Mouse (Mus musculus) telencephalon, adult 2 months (tissue): Measurements from ENCODE around the gene Rab8a.
A peak's percentile ranks its signal among the peaks of the same experiment; 100 is the strongest.
"Not testable (repeated sequence)": the region's sequence is repeated elsewhere in the genome, so short reads cannot be mapped to it uniquely, and the experiment has no call there.

Experiments
- DNase-seq: peaks from one replicate; pipeline ENCODE4 v3.0.0-alpha.2; 2011; ENCODE audit warnings: low read depth, low spot score

Gene Rab8a

DNA sequence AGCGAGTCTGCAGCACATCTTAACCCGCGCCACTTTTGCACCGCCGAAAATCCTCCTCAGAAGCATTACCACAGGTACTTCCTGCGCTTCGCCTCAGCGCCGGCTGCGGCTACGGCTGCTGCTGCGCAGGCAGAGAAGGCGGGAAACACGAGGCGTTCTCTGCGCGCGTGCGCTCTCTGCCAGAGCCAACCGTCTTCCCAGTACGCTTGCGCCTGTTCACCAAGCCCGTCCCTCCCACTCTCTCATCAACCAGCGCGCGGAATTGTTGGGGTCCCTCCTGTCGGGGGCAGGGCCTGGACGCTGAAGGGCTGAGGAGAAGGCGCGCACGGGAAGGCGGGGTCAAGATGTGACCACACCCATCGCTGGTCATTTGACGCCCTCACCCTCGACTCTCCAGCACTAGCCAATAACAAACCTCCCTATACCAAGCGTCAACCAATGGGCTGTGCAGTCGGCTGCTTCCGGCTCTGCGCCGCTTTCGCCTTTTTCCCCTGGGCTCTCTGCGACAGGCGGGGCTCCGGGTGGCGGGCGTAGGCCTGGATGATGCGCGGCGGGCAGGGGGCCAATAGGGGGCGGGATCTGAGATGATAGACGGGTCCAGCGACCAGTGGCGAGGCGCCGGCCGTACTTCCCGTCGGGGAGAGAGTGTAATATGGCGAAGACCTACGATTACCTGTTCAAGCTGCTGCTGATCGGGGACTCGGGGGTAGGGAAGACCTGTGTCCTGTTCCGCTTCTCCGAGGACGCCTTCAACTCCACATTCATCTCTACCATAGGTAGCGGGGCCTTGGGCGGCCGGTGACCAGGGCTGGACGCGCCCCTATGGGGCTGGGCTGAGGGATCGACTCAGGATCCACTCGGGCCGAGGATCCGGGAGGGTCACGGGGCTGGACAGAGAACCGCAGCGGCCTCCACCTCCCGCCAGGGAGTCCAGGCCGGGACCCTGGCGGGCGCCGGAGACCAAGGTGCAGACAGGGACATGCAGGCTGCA, at the start of gene Rab8a:
Gene Rab8a, plus strand, starts transcription at position 494 of the 991 bp plus-strand sequence.
- peak; percentile 100 for DNase-seq

DNA sequence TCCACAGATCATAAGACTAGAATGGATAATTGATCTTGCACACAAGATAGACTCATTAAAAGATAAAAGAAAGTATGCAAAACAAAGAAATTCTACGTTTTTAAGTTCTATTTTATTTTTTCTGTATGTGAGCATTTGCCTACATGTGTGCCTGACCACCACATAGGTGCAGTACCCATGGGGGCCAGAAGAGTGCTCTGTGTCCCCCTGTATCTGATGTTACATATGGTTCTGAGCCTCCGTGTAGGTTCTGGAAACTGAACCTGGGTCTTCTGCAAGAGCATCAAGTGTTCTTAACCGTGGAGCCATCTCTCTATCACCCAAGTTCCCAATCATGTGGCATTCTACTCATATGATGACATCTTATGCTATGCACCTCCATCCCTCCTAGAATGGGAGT, 48.5 kb upstream of the Rab8a start:
- DNase-seq, result no peak

DNA sequence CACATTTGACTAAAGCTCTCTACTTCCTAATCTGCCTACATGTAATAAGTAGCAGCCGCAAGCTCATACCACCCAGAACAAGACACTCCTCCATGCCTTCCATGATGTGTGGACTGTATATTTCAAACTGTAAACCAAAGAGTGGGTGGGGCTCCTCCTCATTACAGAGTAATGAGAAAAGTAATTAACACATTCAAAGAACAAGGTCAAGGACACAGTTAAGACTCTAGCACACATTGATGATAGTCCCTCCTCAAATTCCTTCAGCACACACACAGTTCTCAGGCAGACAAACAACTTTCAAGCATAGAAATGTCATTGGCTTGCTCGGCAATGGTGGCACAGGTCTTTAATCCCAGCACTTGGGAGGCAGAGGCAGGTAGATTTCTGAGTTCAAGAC, 45.8 kb upstream of the Rab8a start:
- no peak for DNase-seq

DNA sequence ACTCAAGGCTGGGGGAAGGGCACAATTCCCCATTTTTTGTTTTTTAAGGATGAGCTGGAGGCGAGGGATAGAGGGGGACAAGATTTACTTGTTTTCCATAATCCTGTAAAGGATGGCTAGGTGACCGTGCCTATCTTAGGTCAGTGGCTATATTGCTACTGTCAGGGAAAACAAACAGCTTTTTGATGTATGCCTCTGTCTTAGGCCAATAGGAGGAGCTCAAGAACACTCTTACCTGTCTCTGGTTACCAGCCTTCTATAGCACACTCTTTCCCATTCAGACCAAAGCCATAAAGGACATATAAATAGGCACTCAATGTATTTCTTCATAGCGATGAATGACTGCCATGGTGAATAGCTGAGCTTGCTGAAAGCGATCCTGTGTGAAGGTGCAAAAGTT, 42.4 kb upstream of the Rab8a start:
- DNase-seq, result no peak

DNA sequence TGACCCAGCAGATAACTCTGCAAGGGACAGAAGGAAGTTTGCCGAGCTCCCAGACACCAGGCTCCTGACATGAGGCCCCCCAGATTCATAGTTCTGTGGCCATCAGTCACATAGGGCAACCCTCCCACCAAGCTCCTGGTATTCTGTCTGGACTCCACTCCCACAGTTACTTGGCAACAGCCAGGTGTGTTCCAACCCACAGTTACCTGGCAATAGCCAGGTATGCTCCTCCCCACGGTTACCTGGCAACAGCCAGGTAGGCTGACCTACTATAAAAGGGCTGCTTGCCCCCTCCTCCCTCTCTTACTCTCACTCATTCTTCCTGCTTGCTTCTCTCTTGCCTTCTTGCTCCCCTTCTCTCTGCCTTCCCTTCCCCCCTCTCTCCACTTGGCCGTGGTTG, 39.5 kb upstream of the Rab8a start:
- DNase-seq, result not testable (repeated sequence)

DNA sequence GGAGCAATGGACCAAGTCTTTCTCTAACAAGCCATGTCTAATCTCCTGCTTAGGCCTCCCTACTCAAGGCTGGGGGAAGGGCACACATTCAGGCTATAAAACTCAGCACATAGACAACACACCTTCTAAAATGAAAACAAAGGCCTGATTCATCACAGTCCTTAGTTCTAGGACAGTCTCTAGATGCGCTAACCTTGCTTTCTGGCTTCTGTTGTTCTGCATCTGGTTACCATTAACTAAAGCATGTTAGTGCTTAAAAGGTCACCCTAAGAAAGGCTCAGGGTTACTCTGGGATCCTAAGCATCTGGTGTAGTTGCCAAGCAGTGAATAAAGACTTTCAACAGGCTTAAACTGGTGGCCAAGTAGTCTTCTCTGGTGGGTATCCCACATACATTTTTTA, 39.0 kb upstream of the Rab8a start:
- no peak for DNase-seq

DNA sequence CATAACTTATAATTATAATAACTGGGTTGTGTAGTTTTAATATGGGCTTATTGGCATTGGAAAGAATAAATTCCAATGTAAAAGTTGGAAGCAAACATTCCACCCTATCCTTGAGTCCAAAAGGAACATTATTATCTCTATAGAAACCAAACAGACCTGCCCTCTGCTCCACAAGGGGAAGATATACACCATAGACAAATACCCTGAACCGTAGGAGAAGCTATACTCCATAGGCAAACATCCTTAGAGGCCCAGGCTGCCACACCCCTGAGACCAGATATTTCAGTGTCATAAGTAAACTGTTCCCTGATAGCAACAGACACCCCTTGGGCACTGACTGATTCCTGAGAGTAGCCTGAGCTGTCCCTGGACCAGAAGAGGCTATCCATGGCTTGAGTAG, 33.2 kb upstream of the Rab8a start:
- no peak for DNase-seq

DNA sequence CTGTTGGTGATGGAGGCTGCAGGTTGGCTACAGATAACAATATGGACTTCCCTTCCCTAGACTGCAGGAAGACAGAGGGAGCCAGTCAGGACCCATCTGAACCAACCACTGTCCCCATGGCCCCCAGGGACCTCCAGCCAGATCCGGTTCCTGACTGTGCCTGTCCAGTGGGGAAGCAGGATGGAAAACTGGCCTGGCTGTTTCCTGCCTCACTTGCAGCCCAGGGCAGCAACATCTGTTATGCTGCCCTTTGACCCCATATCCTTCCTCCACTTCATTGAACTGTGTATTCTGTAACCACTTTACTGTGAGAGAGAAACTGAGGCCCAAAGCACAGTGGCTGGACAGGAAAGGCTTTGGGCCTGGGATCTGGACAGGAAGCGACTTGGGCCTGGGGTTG, 29.7 kb upstream of the Rab8a start:
- DNase-seq, result no peak

DNA sequence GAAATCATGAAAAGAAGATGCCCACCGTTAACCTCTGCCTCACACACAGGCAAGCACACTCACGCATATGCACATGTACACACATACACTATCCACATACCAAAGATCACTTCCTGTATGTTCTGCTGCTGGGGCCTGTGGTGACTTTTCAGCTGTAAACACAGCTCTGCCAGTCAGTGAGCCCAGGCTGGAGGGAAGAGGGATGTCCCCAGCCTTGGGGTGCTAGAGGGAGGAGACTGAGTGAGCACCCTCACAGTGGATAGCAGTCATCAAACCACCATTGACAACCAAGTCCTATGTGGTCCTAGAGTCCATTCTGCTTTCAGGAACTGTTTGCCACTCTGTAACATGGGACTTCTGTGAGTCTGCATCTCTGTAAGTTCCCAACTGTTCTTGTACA, 29.1 kb upstream of the Rab8a start:
- DNase-seq, result no peak

DNA sequence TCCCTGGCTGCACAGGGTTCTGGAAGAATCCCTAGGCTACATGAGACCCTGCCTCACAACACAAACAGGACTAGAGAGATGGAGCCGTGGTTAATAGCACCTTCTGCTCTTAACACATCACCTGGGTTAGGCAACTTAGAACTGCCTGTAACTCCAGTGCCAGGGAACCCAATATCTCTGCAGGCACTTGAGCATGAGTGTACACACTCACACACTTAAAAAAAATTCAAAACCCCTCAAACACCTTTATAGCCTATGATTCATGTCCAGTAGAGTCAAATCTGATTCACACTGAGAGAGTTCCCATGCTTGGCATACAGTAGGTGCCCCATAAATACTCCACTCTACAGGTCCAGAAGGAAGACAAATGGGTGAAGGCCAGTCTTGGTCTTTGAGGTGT, 28.6 kb upstream of the Rab8a start:
- DNase-seq, result no peak

DNA sequence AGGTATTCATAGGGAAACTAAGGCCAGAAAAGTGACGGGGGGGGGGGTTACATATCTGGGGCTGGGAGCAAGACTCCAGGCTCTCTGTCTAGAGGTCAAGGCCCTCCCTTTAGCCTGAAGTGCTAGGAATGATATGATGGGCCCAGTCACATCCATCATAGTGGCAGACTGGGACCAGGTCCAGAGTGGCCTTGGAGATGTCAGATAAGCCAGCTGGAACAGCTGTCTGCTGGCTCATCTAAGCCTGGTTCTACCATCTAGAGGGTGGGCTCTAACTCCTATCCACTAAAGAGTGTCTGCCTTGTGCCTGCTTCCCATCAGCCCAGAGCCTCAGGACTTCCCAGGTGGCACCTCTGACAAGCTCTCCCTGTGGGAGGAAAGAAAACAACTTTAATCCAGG, 28.1 kb upstream of the Rab8a start:
- DNase-seq, result no peak

DNA sequence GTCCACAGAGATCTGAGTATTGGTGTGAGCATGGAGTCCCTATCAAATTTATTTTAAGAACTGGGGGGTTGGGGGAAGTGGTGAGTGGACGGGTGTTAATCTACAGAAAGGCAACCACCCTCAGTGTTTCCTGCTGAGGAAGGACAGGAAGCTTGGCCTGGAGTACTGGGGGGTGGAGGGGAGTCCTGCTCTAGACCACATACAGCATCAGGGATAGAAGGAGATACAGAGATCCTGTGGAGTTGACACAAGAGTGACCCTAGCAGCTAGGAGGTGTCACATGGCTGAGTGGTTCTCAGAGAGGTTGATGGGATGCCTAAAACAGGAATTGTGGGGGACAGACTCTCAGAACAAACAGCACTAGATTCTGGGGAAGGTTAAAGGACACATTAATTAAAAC, 27.5 kb upstream of the Rab8a start:
- DNase-seq, result no peak

DNA sequence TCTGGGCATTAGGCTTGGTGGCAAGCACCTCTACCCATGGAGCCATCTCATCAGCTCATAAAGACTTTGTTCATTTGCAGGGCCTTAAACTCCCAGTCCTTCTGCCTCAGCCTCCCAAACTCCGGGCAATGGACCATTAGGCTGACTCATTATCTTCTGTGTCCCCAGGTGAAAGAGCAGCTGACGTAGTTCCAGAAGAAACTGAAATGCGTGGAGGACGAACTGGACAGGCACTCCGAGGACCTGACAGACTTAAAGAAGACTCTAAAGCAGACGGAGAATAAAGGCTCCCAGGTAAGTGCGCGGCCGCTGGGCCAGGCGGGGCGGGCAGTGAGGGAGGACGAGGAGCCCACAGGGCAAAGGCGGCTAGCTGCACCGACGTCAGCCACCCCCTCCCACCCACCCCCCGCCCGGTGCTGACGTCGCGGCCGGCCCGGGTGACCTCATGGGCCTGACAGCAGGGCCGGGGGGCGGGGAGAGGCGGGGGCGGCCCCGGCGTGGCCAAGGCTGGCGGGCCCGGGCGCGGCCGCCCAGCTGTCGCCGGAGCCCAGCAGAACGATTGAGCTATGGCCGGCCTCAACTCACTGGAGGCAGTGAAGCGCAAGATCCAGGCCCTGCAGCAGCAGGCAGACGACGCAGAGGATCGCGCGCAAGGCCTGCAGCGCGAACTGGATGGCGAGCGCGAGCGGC, 26.1 kb upstream of the Rab8a start, which contains the start of gene Tpm4:
Gene Tpm4, plus strand, starts transcription at position 220 of the 690 bp plus-strand sequence.
- DNase-seq, result no peak

DNA sequence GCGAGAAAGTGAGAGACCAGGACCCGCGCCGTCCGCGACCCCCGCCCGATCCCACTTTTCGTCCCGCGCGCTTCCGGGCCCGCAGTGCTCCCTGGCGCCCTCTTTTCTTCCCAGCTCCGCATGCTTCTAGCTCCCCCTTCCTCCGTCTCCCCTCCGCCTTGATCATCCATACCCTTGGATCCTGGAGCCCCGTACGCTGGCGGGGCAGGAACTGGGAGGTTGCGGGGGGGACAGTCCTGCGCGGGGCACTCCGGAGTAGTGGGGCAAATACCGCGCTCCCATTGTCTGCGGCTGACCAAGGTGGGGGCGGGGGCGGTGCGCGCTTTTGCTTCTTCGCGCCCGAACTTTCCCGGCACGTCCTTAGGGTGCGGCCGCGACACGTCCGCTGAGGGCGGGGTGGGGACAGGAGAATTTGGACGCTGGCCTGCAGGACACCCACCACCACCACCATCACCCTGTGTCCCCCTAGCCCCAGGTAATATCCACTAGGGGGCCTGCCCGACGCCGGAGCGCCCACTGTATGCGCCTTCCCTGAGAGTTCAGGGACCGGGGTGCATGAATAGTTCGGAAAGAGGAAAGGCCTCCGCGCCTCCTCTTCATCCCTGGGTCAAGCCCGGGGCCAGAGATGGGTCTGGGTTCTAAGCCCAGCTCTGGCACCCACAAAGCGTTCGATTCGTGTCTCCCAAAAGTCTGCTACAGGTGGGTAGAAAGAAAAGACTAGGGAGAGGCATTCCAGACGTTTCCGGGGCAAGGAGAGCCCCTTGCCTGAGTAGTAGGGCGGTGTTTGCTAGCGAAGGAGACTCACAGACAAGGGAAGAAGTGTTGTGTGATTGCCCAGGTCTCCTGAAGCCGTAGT, 25.3 kb upstream of the Rab8a start:
- DNase-seq, result no peak

DNA sequence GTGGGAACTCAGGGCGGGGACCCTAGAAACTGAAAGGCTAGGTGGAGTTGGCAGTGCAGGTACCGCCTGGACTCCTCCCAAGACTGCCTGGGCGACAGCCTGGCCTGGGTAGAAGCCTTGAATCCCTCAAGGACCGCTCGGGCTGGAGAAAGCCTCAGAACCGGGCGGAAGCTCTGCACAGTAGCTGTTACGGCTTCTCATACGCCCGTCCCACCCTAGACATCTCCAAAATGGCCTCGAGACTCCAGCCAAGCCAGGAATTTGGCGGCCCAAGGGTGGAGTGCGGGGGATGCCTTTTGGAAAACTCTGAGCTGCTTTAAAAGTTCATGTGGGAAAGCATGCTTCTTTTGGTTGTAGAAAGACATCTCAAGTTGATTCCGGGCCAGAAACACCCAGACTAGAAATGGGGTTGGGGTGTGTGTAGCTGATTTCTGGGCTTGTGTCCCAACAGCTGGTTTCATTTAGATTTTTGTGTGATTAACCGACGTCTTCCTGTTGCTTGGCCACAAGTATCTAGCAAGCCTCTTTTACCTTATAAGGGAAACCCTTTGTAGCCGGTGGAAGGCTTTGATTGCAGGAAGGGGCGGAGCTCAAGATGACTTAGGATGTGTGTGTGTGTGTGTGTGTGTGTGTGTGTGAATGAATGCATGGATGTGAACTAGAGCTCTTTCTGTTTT, 24.6 kb upstream of the Rab8a start:
- DNase-seq, result peak; percentile 26

DNA sequence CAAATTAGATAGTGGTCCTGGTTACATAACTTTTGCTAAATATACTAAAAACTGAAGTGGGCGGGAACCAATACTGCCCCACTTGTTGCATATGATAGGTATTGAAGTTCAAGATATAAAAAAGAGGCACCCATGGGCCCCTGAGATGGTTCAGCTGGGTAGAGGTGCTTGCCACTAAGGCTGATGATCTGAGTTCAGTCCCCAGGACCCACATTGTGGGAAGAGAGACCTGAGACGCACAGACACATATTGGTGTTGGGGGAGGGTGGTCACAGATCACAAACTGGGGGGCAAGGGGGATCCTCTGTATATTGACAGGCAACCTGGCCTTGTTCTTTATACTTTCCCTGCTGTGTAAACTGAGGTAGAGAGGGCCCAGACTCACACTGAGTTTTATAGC, 23.6 kb upstream of the Rab8a start:
- no peak for DNase-seq

DNA sequence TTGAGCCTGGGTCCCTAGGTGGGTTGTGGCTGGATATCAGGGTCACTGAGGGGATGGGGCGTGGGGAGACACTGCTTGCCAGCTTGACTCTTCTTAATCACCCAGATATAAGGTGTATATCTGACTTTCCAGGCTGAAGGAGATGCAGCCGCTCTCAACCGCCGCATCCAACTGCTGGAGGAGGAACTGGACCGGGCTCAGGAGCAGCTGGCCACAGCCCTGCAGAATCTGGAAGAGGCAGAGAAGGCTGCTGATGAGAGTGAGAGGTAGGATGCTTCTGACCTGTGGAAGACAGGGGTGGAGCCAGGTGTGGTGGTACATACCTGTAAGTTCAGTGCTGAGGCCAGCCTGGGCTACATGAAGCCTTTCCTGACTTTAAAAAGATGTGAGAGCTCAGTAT, 22.5 kb upstream of the Rab8a start:
- no peak for DNase-seq

DNA sequence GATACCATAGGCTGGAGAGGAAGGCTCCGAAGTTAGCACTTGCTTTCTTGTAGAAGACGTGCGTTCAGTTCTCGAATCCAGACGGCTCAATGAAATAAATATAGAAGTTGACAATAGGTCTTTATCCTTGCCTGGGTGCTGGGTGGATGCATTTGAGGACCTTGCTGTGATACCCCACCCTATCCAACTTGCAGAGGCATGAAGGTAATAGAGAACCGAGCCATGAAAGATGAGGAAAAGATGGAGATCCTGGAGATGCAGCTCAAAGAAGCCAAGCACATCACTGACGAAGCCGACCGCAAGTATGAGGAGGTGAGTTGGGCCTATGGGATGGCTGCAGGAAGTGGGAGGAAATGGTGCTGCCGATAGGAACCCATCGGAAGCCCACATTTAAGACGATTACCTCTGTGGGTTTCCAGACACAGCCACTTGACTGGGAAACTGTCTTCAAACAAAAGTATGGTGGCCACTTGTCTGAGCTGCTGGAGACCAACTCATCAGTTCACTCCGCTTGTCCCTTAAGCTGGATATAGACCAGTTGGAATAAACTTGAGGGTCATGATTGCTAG, 17.7 kb upstream of the Rab8a start:
- DNase-seq, result no peak

DNA sequence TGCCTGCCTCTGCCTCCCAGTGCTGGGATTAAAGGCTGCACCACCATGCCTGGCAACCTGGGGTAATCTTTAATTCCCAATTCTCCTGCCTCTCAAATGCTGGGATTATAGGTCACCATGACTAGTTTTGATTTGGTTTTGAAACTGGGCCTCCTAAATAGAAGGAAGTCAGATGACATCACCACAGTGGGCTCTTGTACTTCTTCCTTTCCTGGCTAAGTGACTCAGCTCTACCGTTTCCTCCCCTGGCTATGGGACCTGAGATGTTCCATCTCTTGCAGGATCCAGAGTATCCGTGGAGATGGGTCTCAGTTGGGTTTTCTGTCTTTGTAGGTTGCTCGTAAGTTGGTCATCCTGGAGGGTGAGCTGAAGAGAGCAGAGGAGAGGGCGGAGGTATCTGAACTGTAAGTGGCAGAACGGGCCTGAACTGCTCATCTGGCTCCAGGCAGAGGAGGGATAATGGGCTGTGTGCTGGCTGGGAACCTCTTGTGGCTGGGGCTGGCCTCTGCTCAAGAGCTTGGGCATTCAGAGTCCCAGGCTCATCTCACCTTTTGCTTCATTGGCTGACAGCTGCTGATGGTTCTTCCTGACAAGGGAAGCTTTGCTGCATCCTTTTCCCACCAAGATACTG, 16.5 kb upstream of the Rab8a start:
- DNase-seq, result no peak

DNA sequence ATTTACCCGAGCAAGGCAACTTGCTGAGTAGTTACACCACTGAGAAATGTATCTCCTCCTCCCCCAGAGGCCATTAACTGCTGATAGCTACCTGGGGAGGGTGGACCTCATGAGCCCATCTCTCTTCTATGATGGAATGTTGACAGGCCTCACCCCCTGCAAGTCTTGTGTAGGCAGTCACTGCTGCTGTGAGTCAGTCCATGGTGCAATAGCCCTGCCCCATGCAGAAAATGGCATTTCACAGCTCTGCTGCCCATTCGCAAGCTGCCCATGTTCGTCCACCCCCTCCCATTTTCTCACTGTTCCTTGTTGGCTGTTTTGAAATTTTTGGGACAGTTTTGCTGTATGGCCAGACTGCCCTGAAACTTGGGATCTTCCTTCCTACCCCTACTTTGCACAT, 15.5 kb upstream of the Rab8a start:
- DNase-seq, result no peak

DNA sequence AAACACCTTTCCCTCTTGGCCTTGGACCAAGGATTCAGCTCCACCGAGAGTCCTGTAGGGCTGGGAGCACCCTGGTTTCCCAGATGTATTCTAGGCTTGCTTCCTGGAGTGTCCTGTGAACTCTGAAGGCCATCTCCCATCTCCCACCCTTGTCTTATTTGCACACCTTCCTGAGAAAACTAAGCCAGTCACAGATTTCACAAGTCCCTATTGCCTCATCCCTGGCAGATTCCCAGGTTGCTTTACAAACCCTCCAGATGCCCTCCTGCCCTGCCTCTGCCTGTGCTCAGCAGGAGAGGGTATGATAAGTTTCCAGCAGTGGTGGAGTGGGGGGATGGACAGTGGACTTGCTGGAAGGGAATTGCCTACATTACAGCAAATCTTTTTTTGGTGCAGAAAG, 14.9 kb upstream of the Rab8a start:
- no peak for DNase-seq
